Mouse (Mus musculus) CD8-positive naive resting alpha-beta T cell, adult 2 months (primary cell): Measurements from ENCODE around the gene Erc2.
A peak's percentile ranks its signal among the peaks of the same experiment; 100 is the strongest.
"Not testable (repeated sequence)": the region's sequence is repeated elsewhere in the genome, so short reads cannot be mapped to it uniquely, and the experiment has no call there.

Experiments
- DNase-seq, 2 experiments: peaks; one replicate each; pipeline ENCODE4 v3.0.0; 2022; ENCODE audit warnings: low read depth in 2 of 2, low spot score in 2 of 2

Erc2 gene

DNA sequence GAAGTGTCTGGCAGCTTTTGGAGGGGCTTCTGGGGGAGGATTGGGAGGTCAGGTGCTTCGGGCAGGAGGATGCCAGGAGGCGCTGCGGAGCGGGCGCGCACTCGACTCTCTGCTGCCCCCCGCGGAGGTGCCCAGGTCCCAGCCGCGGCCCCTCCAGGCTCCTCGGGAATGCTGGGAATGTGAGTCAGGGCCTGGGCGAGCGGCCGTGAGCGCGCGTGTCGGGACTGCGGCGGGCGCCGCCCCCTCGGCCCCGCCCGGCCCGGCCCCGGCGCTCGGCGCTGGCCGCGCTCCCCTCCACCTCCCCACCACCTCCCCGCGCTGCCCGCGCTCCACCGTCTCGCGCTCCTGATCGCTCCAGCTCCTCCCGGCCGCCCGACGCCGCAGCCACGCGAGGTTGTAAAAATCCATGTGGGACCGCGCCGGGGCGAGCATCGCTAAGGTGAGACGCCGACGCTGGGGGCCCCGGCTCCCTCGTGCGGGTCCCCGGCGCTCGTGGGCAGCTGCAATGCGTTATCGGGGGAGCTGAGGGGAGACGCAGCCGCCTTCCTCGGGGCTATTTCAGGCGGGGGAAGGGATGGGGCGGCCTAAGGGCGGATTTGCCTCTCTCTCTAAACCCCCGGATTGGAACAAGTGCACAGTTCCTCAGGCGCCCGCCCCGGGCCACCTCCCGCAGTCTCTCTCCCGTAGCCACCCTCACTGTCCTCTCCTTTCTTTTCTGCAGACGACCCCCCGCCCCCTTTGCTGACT, at the start of gene Erc2:
Erc2 (plus strand) TSS at position 253 of the 747 bp plus-strand sequence.
- no peak for DNase-seq

DNA sequence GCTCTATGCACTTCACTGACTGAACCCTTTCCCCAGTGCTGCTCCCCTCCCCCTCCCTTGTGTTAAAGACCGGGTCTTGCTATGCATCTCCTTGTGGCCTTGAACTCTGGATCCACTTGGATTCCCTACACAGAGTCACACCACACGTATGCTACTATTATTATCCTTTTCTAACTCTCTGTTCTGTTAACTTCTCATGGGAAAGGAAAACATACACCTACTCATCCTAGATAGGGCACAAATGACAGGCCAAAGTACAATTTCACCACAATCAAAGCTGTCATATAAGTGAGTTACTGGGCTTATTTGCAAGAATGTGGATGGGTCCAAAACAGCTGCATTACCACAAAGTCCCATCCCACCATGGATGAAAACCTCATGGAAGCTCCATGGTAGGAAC, 43.8 kb upstream of the Erc2 start:
- DNase-seq = no peak

DNA sequence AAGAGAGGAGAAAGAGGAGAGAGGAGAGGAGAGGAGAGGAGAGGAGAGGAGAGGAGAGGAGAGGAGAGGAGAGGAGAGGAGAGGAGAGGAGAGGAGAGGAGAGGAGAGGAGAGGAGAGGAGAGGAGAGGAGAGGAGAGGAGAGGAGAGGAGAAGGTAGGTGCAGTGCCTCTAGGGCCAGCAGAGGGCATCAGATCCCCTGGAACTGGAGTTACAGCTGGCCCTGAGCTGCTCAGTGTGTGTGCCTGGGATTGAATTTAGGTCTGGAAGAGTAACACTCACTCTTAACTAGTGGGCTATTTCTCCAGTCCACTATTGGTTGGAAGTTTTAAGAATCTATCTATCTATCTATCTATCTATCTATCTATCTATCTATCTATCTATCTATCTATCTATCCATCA, 32.6 kb upstream of the Erc2 start:
- not testable (repeated sequence) for DNase-seq

DNA sequence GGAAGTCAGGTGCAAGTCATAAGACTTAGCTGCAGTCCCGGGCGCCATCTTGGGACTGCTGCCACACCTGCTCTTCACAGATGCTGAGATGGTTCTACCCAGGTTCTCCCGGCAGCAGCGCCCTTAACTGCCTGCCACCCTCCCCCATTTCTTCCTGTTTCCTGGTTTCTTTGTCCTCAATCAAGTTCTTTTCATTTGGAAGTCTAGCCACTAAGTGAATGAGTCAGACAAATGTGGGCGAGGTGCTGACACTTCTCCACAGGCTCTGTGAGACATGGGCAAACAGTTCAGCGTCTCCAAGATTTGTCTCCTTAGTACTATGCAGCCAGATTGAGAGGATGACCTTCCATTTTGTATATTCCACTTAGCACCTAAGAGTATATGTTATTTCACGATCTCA, 30.1 kb upstream of the Erc2 start:
- DNase-seq = no peak

DNA sequence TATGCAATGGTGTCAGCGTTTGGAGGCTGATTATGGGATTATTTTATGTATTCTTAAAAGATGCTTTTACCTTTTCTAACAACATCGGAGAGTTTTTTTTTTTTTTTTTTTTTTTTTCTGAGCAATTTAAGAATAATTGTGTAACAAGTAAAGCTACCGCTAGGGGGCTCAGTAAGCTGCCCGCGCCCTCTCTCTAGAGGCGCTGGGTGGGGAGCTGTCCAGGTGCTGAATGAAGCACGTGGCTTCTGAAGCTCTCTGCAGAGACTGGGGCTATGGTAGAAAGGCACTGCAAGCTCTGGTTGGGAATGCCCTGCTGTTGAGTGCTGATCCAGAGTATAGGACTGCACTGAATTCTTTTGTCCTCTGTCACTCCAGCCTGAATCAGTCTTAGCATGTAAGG, 26.0 kb upstream of the Erc2 start:
- DNase-seq = peak; percentile 22 to 38

DNA sequence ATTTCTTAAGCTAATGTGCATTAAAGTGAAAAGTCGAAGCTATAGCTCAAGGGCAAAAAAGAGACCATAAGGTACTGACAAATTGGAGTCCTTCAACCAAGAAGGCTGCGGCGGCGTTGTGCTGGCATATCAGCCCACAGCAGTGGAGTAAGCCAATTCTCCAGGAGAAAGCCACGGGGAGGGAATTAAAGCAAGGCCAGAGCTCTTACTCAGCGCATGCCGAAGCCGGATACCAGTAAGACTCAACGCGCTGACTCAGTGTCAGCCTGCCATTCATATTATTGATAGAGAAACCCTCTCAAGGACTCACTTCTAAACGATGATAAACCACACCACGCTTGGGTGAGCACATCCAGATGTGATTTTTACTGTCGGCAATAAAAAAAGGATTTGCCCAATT, 20.1 kb upstream of the Erc2 start:
- no peak for DNase-seq

DNA sequence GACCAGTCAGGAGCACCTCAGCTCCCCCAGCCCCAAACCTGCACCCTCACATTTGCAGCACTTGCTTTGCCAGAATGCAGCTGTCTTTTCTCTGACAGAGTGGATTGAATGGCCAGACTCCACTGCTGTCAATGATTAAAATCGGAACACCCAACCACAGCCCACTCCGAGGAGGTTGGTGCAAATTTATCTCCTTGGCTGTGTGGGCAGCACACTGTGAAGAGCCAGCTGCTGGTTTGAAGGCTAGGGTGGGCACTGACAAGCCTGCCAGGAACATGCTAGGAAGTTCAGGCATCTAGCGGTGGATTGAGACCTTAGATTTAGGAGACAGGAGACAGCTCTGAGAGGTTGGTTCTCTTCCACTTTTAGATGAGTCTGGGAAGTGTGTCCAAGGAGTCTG, 14.8 kb upstream of the Erc2 start:
- no peak for DNase-seq

DNA sequence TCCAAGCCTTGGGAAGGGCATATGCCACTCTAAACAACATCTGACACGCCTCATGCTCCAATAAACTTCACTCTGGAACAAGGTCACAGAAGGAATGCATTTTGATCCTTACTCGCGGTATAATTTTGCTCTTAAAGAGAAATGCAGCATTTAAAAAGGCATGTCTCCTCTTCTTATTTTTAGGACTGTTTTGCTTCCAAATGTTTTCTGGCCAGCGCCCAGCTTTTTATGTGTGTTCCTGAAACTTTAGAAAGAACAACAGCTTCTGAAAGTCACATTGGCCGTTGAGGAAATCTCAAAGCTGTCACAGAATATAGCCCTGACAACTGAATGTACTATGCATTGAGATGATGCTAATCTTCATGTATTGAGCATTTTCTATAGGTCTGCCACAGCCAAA, 8.5 kb upstream of the Erc2 start:
- DNase-seq = no peak

DNA sequence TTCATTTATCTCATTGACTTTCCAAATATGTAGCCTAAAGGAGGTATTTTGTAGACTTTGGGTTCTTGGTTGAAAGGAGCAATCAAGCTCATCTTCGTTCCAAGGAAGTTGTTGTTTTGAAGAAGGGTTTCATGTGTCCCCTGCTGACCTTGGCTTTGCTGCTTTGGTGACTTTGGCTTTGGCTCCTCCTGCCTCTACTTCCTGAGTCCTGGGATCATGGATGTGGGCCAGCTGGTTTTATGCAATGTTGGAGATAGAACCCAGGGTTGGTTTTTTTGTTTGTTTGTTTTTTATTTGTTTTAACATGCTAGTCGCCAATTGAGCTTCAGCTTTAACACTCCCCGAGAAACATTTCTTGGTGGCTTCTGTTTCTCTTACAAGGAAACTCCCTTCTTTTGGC, 4.9 kb upstream of the Erc2 start:
- no peak for DNase-seq

DNA sequence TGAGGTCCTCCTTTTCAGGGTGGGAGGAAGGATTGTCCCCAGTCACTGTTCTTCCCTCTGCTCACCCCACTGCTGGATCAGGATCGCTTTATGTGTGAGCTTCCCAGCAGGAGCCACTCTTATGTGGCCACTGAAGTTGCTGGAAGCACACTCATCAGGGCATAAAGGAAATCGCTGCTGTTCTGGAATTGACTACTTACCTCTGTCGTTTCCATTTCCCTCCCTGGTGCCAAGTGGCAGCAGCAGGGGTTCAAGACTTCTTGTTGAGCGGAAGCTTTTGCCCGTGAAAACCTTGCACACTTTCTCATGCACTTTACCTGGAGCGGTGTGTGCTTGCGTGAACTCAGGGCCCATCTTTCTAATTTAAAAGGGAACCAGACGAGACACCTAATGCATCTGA, 652 bp upstream of the Erc2 start:
- DNase-seq = no peak

DNA sequence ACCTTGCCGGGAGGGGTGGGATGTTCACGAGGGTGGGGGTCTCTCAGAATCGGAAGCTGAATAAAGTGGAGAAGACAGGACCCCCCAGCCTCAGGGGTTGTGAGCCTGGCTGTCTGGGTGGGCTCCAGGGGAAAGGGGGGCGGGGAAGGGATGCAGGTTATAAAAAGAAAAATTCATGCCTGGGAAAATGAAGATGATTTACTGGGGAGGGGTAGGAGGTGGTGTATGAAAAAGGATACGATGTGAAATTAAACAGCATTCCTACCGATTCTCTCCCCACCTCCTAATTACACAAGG, 643 bp downstream of the Erc2 start:
- no peak for DNase-seq

DNA sequence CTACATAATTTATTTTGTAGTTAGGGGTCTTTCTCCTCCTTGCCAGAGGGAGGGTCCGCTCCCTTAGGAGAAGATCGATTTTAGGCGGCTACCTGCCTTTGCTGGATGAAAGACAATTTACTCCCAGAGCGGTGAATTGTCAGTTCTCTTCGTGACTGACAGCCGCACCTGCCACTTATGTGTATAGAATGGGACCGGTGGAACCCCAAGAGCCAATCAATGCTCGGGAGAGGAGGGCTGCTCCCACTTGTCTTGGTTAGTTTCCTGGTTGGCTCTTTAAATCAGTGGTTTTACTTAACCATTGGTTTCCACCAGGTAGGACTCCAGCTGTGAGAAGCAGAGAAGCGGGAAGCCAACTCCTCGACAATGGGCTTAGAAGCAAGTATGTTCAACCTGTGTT, 1.1 kb downstream of the Erc2 start:
- DNase-seq = no peak

DNA sequence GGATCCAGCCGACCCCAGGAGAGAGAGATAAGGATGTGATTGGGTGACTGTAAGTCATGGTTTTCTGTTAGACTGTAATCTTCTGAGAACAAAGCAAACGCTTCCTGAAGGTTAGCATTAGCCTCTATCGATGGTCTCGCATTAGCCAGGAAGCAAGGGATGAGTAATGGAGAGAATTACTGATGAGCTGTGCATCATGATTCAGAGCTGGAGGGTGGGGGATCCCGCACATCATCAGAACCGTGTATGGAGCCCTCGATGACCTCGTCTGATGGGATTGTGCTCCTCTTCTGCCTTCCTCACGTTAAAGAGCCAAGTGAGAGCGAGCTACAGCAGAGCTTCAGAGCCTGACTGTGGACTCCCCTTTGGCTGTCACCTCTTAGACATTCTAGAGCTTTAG, 6.5 kb downstream of the Erc2 start:
- DNase-seq = no peak

DNA sequence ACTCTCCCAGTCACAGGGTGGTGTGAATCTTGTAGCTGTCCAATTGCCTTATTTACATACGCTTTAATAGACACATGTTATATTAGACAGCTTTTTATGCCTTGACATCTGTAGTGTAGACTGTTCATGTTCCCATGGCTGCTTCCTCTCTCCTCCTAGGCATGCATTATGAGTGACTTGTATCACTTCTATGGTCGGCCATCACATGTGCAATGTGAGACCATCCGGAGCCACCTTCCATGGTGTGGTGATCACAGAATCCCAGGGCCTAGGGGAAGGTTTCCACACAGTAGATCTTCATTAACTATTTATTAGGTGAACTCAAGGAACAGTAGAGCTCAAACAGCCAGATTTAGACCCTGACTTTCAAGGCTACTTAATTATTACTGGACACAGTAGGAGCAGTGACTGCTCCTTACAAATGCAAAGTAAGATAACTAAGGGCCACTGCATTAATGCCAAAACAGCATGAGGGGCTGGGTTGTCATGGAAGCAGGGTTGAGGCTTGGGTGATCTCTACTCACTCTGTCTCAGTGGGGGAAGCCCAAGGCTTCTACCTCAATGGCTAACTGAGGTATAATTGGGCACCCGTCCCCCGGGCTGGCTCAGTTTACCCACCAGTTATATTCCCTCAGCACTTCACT, 7.3 kb downstream of the Erc2 start:
- DNase-seq = no peak

DNA sequence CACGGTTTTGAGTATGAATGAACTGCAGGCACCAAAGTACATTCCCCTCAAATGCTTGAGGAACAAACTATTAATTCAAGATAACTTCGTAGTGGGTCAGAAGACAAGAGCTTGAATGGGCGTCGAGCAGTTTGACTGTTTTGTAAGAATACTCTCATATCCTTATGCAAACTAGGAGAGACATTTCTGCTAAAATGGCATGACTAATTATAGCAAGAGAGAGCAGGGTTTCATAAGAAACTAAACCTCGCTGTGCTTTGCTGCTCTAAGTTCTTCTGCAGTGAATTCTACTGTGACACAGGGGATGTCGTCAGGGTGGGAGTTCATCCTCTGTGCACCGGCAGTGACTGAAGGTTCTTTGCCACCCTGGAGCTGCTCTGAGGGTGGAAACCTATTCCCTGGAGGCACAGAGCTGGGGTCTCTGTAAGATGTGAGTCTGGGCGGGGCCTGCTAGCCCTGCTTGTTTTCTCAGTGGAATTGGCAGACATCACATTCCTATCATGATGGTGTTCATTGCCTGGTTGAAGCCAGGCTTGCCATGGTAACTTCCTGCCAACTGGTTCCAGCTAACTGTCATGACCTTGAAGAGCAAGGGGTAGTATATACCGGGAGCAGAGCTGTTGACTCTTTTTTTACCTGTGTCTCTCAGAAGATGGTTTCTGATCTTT, 8.9 kb downstream of the Erc2 start:
- no peak for DNase-seq

DNA sequence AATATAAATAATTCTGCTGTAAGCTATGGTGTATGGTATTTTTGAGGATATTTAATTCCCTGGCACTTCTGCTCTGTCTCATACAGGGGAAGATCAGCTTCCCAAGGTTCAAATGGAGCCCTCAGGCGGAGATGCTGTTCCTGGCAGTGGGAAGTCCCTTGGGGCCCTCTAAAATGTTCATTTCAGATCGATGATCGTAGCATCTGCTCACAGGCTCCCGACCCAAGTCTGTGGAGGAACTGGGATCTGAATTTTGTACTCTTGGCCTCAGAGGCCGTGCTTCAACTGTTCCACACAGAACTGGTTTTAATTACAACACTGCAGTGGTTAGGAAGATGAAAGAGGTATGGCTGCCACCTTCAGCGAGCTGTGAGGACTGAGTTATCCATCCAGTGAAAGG, 12.5 kb downstream of the Erc2 start:
- DNase-seq = no peak

DNA sequence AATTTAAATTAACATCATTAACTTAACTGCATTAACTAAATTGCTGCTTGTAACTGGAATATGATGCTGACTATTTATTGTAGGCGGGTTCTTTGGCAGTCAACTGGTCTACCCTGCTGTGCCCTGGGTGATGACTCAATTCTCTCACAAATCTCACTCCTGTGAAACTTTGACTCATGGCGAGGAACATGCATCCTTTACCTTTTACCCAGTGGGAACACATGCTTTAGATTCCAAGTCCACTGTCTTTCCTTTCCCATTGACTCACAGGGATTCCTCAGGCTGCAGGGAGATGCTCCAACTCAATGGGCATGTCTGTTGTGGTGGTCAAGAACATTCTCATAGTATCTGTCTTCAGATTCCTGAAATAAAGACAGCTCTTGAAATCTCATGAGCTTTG, 14.3 kb downstream of the Erc2 start:
- DNase-seq = no peak

DNA sequence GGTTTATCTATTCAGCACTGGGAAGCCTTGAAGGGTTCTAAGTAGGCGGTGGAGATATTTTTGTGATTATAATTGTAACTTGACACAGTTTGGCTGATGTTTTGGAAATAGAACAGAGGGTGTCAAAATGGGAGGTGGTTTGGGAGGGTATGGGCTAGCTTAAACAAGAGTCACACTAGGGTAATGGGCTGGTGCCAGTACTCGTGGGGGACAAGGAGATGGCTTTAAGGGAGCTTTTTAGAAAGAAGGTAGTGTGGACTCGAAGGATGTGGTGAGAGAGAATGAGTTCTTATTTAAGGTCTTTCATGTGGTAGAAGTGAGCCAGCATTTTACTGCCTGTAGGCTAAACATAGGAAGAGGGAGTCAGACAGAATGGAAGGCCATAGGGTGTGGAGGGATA, 19.2 kb downstream of the Erc2 start:
- DNase-seq = no peak

DNA sequence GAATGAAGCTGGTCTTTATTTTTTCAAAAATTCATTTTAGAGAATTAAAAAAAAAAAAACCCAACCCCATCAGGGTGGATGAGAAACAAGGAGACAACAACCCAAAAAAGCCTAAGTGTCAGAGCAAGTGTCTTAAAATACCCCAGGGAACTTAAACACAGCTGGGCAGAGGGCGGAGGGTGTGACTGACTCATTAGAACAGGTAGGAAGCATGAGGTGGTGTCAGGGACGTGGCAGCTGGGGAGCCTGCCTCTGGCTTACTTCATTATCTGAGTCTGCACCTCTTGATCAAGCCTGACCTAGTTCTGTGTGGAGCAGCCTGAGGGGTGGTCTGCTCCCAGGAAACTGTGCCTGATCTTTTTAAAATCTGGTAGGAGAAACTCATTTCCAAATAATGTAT, 20.8 kb downstream of the Erc2 start:
- no peak for DNase-seq

DNA sequence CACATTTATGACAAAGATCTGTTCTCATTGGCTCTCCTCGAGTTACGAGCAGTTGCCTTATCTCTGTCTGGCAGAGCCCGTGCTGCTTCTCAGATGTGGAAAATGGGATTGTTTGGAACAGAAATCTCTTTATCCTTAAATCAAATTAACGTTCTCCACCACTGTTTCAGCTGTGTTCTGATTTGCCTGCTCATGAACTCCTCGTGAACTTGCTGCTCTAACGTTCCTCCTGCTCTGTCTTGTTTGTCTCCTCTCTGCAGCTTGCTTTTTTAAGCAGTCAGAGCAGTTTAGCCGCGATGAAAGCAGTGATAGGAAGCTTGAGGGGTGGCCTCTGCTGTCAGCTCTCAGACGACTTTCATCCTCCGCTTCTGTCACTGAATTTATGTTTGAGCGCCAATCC, 32.4 kb downstream of the Erc2 start:
- no peak for DNase-seq

DNA sequence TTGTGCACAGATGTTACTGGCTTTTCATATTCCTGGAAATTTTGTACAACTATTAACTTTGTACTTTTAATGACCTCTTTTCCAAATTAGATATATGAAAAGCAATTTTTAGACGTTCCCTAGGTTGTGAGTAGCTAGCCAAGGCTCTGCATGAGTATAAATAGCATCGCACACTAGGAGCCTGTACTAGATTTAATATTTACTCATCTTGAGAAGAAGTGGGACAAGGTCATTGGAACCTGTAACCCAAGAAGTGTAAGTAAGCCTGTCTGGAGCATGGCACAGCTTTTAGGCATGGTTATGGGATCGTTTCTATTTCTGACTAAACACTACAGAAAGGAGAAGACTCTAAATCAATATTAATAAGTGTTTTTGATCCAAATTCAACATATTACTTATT, 36.4 kb downstream of the Erc2 start:
- DNase-seq = no peak

DNA sequence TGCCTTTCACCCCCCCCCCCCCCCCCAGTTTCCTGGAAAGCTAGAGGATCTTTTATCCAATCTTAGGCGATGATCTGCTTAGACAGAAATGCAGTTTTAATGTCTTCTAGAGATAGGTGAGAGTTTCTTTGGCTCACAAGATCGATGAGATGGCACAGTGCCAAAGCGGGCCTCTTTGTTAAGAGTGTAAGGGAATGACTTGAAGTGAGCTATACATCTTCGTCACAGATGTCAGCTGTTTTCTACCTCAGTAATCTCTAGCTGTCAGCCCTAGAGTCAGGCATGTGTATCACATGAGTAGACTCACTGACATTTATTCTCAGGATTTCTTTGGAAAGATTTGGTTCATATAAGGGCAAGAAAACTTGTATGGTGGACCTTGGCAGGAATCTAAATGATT, 39.2 kb downstream of the Erc2 start:
- DNase-seq = no peak

DNA sequence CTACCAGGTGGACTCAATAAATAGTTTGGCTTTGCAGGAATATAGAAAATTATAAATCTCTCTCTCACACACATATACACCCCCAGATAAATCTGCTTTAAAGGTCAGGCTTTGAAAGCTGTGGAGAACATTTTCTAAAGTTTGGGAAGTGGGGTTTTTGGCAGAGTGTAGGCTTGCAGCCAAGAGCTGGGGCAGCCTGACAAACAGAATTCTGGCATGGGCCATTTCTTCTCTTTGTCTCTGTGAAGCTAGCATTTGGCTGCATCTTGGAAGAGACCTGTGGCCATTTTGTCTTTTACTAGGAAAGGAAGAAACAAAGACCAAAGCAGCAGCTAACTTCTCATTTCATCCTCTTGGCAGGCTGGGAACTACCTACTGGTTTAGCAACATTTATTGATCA, 40.0 kb downstream of the Erc2 start:
- DNase-seq = no peak
